Mouse (Mus musculus) retina, postnatal 7 days (tissue): ENCODE results near the gene Dhh.

Experiments
- DNase-seq: peaks from one replicate; pipeline ENCODE4 v3.0.0-alpha.2; 2012; ENCODE audit warnings: low read depth, low spot score

Dhh gene

DNA sequence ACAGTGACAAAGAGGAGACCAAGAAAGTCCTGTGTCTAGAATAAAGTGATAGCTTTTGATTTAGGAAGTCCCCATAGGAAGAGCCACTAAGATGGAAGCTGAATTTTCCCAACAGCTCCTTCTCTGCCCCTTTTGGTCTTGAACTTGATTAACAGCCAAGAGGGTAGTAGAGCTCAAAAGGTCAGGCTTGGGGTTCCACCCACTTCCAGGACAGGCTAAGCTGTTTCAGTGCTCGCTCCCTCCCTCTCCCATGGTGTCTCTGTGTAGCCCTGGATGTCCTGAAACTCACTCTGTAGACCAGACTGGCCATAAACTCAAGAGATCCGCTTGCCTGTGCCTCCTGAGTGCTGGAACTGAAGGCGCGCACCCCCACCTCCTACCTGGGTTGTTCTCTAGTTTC is 17.7 kb upstream of the Dhh start:
- DNase-seq, result no peak

DNA sequence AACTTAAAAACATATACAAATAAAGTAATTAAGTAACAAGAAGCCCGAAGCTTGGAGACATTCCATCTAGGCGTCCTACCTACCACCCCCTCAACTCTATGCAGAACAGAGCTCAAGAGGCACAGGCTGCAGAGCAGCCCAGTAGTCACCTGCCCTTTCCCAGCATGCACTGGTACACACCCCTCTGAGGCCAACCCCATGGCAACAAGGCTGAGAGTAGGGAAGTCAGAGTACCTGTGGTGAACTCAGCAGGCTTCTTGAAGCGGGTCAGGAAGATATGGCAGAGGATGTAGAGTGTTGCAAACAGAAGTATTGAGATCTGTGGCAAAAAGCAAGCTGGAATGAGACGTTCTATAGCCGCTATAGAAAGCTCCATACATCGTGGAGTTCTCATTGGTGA is 16.6 kb upstream of the Dhh start:
- no peak for DNase-seq

DNA sequence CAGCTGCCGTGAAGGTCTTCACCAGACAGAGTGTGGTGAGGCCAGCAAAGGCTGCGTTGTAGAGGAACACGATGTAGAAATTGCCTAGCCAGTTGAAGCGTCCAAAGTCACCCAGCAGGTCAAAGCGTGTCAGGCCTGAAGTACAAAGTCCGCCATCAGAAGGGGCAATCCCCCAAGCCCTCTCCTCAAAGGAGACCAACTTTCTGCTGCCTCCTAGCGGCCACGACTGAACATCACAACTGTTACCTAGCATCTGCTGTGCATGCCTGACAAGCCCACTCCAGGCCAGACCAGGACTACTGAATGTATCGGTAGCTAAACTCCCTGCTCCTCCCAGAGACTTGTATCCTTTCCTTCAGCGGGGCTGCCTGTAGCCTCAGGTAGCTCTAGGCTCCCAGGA is 6.4 kb upstream of the Dhh start:
- DNase-seq, result no peak

DNA sequence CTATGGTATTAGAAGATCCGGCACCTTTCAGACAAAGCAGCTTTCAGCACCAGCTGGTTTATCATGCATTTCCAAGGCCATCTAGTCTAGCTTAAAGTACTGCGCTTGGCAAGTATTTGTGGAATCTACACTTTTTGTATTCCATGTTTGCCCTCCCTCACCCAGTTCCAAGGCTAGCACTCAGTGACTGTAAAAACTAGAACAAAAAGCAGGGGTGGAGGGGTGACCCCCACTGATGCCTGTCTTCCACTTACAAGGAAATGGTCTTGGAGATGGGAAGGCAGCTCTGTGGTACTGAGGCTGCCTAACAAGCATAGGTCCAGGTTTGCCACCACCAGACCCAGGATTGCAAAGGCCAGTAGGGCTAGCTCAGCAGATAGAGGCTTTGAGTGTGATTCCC is 4.3 kb upstream of the Dhh start:
- DNase-seq, result no peak

DNA sequence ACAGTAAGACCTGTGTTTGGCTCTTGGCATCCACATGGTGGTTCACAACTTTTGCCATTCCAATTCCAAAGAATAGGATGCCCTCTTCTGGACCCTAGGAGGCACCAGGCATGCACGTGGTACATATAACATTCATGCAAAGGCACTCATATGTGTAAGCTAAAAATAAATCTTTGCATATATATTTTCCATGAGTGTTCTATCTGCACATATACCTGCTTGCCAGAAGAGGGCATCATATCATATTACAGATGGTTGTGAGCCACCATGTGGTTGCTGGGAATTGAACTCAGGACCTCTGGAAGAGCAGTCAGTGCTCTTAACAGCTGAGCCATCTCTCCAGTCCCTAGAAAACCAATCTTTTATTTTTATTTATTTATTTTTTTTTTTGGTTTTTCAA is 3.2 kb upstream of the Dhh start:
- DNase-seq, result no peak

DNA sequence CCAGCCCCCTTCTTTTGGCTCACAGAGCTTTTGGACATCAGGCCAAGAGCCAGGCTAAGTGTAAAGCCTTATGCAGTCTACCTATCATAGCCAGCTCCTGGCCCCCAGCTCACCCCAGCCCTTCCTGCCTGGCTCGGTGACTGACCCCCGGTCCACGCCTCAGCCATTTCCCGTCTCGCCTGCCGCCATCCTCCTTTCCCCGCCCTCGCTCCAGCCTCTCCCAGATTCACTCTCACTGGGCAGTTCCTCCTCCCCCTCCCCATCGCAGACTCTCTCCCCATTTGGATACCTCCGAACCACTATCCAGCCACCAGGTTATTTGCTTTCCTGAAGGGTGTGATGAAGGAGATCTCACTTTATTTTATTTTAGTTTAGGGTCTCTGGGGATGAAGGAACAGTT is 845 bp downstream of the Dhh start:
- no peak for DNase-seq

DNA sequence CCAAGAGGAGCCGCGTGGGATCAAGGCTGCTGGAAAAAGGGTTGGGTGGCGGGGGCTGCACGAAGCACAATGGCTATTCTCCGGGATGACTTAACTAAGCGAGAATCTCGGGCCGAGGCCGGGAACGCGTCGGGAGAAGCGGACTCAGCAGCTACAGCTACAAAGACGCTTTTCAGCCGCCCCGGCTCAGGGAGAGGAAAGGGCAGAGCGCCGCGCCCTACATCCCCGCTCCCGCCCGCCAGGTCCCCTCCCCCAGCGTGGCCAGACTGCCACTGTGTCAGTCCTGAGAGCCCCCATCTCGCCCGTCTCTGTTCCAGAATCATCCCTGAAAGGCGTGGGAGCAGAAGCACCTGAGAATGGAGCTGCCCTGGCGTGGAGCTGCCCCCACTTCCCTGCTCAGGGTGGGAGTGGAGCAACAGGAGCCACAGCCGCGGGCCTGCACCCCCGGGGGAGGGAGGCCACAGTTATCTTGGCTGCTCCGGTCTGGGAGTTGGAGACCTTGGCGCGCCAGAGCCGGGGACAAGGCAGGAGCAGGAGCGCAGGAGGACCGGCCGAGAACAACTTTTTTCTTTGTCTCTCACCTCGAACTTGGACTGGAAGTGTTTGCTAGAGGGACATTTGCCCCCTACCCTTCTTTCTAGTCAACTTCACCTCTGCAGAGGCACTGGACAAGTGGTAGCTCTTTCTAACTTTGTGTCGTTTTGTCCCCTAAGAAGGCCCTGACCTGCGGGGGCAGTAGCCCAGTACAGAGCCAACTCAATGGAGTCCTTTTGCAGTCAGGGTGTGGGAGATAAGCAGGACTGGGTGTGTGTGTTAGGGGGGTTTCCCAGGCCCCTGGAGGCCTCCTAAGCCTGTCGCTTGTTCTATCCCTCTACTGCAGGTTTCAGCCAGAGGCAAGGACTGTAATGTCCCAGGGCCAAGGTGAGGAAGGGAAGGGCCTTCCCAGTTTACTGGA is 2.4 kb downstream of the Dhh start:
- no peak for DNase-seq

DNA sequence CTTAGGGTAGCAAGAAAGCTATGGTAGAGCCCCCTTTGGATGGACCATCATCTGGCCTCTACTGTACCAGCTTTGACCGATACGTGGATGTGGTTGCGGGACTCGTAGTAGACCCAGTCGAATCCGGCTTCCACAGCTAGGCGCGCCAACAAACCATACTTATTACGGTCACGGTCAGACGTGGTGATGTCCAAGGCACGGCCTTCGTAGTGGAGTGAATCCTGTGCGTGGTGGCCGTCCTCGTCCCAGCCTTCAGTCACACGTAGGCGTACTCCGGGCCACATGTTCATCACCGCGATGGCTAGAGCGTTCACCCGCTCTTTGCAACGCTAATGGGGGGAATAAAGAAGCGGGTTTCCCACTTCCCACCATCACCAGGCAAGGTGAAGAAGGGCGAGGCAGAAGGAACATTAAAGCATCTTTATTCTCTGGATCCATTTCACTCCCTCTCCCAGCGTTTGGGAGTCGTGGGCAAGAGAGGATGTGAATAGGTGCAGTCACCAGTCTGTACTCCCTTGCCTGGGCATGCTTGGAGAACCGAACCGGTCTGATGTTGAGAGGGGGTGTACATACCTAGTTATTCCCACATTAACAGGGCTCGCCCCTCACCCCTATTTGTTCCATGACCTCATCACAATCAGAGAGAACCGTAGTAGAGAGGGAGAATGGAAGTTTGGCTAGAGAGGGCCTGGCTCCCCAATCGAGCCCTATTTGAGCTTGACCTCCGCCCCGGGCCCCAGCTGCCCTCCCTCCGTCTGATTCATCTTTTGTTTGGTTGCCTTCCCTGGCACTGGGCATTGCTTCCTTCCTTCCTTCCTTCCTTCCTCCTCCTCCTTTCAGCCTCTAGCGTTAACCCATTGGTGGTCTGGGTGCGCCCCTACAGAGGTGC is 3.4 kb downstream of the Dhh start:
- no peak for DNase-seq

DNA sequence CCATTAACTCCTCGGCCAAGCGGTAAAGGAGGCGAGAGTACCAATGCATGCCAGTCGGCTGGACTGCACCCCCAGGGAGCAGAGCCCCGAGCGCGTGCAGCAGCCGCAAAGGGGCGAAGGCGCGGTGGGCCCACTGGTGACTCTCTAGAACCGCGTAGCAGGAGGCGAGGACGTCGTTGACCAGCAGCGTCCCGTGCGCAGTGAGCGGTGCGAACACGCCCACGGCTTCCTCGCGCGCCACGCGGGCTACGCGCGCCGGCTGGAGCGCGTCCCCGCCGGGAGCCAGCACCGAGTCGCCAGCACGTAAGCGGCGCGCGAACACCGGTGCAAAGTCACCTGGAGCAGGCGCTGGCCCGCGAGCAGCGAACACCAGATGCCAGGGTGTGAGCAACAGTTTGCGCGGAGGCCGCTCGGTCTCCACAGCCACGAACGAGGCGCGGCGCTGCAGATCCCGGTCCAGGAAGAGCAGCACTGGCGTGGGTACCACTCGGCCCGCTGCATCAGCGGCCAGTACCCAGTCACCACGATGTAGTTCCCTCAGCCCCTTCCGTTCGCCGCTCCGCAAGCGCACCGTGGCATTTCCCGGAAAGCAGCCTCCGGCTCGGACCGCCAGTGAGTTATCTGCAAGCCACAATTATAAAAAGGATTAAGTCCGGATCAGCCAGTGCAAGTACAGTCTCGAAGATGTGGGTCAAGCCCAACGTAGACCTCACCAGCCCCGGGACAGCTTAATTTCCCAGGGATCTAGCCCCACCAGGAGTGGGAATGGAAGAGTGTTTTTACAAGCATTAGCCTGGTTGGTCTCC is 4.2 kb downstream of the Dhh start, which contains the start of gene Rhebl1:
TSS of gene Rhebl1 (minus strand) at position 601 of the 806 bp plus-strand sequence.
- peak; percentile 51 for DNase-seq

DNA sequence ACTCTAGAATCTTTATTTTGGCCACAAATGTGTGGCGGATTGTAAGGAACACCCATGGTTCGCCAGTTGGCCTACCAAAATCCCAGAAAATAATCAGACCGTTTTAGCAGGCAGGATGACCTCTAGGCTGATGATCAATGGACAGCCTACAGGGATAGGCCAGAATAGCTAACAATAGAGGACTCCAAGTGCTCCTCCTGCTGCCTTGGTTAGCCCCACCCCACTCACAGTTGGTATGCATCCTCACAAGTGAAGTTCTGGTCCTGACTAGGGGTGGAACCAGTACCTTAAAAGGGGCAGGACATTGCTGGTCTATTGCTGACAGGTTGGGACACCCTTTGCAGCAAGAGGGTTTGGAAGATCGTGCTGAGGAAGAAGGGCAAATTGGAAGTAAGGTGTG is 5.3 kb downstream of the Dhh start:
- no peak for DNase-seq

DNA sequence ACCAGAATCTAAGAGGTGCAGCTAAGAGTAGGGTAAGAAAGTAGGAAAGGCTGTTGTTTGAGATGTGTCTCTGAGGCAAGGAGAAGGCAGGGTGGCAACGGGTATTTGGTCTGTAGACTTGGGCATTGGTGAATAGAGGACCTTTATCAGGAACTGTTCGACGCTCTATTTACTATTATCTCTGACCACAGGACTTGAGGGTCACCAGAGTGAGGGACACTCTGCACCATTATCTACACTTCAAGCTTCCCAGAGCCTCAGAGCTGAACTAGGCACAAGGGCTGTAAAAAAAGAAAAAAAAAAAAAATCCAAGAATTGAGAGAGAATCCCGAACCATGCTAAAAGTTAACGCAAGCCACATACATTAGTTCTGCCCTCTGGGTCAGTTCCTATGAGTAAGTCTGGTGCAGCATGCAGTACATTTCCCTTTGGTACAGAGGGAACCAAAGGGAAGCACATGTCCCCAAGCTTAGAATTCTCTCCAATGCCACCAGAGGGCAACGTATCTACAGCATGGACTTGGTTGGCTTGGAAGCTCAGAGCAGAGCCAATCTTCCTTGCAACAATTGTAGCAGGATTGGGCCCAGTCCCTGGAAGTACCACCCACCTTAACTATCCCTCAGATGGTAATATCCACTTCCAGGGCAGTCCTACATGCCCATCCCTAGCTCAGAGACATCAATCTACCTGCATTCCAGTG is 6.3 kb downstream of the Dhh start:
- peak; percentile 75 for DNase-seq

DNA sequence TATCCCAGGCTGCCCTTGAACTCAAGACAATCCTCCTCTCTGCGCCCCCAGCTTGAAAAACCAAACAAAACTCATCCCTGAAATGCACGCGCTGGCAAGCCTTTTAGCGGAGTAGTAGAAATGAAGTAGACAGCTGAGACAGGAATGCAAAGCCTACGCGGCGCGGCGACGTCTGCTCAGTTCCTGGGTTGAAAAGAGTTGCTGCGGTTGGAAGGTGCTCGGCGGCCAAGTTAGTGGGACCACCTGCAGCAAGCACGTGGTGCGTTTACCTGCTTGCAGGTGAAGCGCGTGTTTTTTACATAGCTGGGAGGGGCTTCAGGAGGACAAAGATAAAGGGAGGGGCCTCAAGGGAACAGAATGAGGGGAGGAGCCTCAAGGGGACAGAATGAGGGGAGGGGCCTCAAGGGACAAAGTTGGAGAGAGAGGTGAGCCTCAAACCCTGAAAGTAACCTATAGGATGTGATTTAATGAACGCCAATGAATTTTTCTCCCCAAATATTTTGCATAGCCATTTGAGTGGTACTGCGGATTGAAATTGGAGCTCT is 7.1 kb downstream of the Dhh start:
- no peak for DNase-seq

DNA sequence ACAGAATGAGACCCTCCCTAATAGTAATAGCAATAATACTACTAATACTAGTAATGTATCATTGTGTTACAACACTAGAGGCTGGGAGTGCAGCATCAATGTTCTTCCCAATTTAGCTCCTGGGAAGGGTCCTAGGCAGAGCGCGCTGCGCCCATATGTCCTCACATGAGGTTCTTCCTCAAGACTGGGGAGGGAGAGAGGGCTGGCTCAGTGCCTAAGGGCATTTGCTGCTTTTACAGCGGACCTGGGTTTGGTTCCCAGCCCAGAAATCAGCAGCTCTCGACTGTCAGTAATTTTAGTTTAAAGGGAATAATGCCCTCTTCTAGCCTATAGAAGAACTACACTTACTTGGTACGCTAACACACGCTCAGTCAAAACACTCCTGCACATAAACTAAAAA is 10.8 kb downstream of the Dhh start:
- DNase-seq, result no peak

DNA sequence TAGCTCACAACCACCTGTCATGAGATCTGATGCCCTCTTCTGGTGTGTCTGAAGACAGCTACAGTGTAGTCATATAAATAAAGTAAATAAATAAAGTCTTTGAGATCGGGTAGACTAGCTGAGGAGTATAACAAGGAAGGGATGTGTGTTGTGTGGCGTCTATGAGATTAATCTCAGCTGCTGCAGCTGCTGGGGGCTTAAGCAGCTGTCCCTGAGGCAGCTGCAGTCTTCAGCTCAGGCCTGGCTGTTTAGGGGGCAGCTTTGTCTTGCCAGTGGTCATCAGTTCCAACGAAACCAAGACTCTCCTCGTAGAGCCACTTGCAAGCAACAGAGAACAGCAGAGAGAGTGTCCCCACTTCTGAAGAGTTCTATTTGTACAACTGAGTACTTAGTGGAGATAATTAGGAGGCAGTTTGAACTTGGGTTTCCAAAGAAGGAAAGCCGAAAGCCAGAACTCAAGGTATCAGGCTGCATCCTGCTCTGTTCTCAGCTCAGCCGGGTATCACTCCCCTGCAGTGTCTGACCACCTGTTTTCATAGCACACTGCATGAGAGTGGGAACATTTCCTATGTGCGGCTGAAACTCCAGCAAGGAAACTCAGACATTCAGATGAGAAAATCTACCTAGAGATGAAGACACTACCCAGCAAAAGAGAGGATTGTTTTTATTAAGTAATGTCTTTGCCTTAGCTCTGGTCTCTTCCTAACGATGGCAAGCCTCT is 11.5 kb downstream of the Dhh start:
- DNase-seq, result no peak

DNA sequence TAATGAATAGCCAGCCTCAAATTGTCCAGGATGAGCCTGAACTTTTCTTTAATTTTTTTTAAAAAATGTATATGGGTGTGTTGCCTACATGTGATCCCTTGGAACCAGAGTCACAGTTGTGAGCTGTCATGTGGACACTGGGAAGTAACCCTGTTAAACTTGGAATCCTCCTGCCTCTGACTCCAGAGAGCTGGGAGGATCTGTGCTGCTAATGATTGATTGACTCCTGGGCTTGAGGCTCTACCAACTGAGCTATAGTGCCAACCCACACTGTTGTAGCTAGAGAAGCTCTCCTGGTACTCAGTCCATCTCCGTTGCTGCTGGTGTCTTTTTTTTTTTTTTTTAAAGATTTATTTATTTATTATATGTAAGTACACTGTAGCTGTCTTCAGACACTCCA is 14.2 kb downstream of the Dhh start:
- DNase-seq, result no peak

DNA sequence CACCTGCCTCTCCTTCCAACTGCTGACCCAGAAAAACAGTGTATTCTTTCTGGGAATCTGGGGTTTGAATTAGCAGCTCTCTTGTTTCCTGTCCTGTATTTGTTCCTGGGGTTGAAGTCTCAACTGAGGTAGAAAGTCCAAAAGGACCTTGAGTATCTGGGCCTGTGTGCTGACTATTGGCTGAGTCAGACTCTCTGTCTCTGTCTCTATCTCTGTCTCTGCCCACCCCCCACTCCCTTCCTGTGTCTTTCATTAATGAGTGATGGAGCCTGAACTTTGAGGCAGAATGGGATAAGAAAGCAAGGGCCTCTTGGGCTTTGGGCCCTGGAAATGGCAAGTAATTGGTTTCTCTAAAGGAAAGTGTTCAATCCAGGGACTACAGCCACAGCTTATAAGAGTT is 14.7 kb downstream of the Dhh start:
- DNase-seq, result no peak

DNA sequence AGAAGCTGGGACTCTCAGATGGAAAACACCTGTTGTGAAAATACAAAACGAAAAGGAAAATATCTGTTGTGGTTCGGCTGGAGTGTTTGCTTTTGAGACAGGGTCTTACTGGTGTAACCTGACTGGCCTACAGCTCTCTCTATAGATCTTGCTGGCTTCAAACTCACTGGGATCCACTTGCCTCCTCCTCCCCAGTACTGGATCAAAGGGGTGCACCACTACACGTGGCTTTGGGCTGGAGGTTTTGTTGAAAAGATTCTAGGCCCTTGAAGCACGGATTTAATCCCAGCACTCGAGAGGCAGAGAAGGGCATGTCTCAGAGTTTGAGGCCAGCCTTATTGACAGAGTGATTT is 16.7 kb downstream of the Dhh start:
- no peak for DNase-seq

DNA sequence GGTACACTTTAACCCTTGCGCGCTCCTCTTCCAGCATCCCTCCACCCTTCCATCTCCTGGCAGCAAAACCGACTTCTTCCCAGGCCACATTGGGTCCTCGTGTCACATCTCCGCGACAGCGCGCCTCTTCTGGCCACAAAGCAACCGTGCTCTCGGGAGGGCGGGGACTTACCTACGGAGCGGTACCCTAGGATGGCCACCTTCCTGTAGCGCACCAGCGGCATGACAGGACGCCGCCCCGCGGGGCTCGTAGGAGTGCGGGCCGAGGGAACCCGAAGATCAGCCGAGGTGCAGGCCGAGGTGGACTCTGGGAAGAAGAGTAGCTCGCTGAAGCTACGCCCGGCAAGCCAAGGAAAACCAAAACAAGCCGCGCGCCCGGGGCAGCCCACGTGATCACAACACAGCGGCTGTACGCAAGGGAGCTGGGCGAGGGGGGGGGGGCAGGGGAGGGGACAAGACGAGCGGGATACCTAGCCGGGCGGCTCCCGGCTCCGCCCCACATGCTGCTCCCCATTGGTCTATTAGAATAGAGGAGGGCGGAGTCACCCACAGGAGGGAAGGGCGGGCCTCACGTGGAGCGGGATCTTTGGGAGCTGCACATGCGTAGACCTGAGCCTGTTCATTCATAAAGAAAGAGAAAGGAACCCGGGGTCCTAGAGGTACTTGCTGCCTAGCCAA is 17.2 kb downstream of the Dhh start:
- peak; percentile 91 for DNase-seq

DNA sequence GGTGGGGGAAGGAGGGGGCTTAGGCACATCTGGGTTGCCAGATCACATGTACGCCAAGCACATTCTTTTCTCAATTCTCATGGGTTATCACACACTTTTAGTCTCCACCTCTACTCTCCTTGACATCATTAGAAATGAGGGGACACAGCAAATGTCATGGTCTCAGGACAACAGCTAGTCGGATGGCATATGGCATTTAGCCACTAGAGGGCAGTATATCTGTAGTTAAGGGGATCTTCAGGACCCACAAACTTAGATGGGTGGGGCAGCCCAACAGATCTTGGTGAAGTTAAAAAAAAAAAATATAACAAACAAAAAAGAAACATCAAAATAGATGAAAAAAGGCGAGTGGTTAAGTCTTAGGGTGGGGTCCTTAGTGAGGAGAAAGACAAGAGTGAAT is 21.0 kb downstream of the Dhh start:
- DNase-seq, result peak; percentile 64
